Mouse (Mus musculus) cortical plate, adult 2 months (tissue): ENCODE data around the gene Ehmt2. TPM values are rescaled to one million over a fixed set of nuclear protein-coding genes. Genes with fewer than 3 reads are reported as not detected.
"Not testable (repeated sequence)": the region's sequence is repeated elsewhere in the genome, so short reads cannot be mapped to it uniquely, and the experiment has no call there.

Source experiments
- H3K27ac ChIP-seq: fragments of 200-500 bp; 2 replicates; pipeline ENCODE4 v1.5.1; 2012; ENCODE audit warnings: low read length, control low read depth, inconsistent platforms; ENCODE audit not compliant: insufficient read depth
- H3K4me1 ChIP-seq: fragments of 200-500 bp; 2 replicates; pipeline ENCODE4 v1.6.1; 2011; ENCODE audit warnings: low read length; ENCODE audit not compliant: control insufficient read depth, insufficient read depth
- H3K4me3 ChIP-seq: fragments of 200-500 bp; 2 replicates; pipeline ENCODE4 v1.5.1; 2011; ENCODE audit warnings: mild to moderate bottlenecking, low read length, control low read depth; ENCODE audit not compliant: insufficient read depth
- CTCF ChIP-seq: fragments of 200-500 bp; IDR thresholded peaks from 2 replicates; pipeline ENCODE4 v1.5.1; 2011; ENCODE audit warnings: mild to moderate bottlenecking, control low read depth, low read length; ENCODE audit not compliant: insufficient read depth; ENCODE audit errors: extremely low read depth
- POLR2A ChIP-seq: fragments of 200-500 bp; IDR thresholded peaks from 2 replicates; pipeline ENCODE4 v1.6.1; 2011; ENCODE audit warnings: mild to moderate bottlenecking, low read length, control low read depth; ENCODE audit not compliant: insufficient read depth; ENCODE audit errors: extremely low read depth
- polyA plus RNA-seq: library from polyadenylated mRNA; depleted of rRNA; stranded (reverse); fragments of >200 nt; gene quantifications from 2 replicates; pipeline ENCODE4 v1.2.3, GENCODE M21; 2012

The Ehmt2 gene
- polyA plus RNA-seq, 1 experiment: 247 TPM

DNA sequence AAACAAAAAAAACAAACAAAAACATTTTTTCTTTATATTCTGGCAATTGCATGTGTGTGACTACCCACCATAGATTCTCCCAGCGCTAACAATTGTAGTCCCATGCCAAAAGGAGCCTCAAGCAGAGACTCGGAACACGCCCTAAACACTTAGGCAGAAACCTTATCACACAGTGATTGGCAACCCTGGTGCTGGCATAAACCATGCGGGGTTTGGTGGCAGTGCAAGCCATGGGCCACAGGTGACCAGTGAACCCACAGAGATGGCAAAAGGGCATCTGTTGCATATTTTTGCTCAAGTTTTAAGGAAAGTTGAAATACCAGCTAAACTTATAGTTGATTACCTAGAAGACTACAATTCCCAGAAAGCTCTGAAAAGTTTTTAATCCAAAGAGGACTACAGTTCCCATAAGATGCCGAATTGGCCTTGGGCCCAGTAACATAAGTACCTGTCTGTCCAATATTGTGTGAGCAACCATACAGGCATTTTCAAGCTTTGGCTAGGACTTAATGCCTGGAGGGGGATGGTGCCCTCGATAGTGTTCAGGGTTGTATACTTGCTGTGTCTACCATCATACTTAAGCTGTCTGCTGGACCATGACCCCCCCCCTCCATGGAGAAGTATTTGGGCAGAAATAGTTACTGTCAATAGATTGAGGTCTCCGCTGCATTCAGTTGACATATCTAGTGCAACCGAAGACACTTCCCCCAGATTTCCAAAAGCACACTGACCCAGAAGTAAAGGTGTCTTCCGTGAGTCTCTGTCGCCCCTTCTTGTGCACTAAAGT is 703 bp upstream of the Ehmt2 start:
- peak overlapping the region; percentile 53 for H3K4me3 ChIP-seq
- TF ChIP-seq CTCF (no peak), POLR2A (no peak)
- H3K27ac ChIP-seq: peak overlapping the region; percentile 84; the same call in 1 of the 2 replicates
- H3K4me1 ChIP-seq: peaks cover 3% of the 10 kb centered on the region; the same call in 1 of the 2 replicates

- H3K4me1 ChIP-seq: peaks cover 3% of the 10 kb centered on the region; the same call in 1 of the 2 replicates
- no peak overlapping the region for H3K27ac ChIP-seq
These were observed 410 bp downstream of the Ehmt2 start for GRCm38 (mm10) chr17:34898706-34899052.

DNA sequence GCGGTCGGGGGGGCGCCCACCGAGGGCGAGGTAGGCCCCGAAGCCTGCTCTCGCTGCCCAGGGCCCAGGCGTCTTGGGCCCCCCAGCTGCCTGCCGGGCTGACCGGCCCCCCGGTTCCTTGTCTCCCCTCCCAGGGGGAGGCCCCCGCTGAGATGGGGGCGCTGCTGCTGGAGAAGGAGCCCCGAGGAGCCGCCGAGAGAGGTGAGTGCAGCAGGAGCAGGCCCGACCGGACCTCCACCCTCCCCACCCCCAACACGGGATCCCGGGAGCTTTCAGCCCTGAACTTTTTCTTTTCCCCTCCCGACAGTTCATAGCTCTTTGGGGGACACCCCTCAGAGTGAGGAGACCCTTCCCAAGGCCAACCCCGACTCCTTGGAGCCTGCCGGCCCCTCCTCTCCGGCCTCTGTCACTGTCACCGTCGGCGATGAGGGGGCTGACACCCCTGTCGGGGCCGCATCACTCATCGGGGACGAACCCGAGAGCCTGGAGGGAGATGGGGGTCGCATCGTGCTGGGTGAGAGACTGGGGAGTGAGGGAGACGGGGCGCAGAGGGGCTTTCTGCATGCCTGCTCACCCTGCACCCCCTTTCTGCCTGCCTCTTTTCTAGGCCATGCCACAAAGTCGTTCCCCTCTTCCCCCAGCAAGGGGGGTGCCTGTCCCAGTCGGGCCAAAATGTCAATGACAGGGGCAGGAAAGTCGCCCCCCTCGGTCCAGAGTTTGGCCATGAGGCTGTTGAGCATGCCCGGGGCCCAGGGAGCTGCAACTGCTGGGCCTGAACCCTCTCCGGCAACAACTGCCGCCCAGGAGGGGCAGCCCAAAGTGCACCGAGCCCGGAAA is 1.0 kb downstream of the Ehmt2 start:
- no peak for TF ChIP-seq CTCF
- TF ChIP-seq POLR2A: no peak
- Histone ChIP-seq H3K27ac (peak overlapping the region; percentile 79), H3K4me1 (peaks cover 3% of the 10 kb centered on the region; the same call in 1 of the 2 replicates)

More at GRCm38 (mm10) chr17:34898706-34899052, 410 bp downstream of the Ehmt2 start:
- peak overlapping the region; percentile 53 for H3K4me3 ChIP-seq
- TF ChIP-seq POLR2A: no peak
- no peak for TF ChIP-seq CTCF

DNA sequence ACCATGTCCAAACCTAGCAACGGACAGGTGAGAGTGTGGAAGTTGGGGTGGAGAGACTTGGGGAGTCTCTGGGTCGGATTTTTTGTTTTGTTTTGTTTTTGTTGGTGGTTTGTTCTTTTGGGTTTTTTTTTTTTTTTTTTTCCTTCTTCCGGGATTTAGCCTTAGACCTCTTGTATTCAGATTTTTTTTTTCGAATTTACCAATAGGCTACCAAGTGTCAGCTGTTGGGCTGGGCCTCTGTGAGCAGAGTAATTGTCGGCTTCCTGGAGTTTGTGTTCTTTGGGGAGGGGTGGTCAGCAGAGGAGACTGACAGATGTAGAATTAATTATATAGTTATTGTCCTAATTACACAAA is 1.6 kb downstream of the Ehmt2 start:
- no peak overlapping the region for H3K27ac ChIP-seq
- TF ChIP-seq POLR2A: no peak
- no peak for TF ChIP-seq CTCF

More for the DNA sequence above, 1.0 kb downstream of the Ehmt2 start:
- H3K4me3 ChIP-seq: peak overlapping the region; percentile 53

DNA sequence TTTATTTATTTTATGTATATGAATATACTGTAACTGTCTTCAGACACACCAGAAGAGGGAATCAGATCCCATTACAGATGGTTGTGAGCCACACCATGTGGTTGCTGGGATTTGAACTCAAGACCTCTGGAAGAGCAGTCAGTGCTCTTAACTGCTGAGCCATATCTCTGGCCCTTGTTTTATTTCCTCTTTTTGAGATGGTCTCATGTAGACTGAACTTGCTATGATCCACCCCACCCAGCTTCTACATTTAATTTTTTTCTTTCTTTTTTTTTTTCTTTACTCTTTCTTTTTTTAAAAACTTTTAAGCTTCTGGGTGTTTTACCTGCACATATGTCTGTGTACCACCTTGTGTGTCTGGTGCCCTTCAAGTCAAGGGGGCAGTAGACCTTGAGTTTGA is 2.6 kb downstream of the Ehmt2 start:
- H3K27ac ChIP-seq, H3K4me3 ChIP-seq, H3K4me1 ChIP-seq: not testable (repeated sequence)

More for the DNA sequence above, 1.6 kb downstream of the Ehmt2 start:
- H3K4me3 ChIP-seq: peak overlapping the region; percentile 53
- H3K4me1 ChIP-seq: peaks cover 3% of the 10 kb centered on the region; the same call in 1 of the 2 replicates

GRCm38 (mm10) chr17:34901948-34902347 is 3.7 kb downstream of the Ehmt2 start:
- H3K27ac ChIP-seq, H3K4me3 ChIP-seq, H3K4me1 ChIP-seq: not testable (repeated sequence)

DNA sequence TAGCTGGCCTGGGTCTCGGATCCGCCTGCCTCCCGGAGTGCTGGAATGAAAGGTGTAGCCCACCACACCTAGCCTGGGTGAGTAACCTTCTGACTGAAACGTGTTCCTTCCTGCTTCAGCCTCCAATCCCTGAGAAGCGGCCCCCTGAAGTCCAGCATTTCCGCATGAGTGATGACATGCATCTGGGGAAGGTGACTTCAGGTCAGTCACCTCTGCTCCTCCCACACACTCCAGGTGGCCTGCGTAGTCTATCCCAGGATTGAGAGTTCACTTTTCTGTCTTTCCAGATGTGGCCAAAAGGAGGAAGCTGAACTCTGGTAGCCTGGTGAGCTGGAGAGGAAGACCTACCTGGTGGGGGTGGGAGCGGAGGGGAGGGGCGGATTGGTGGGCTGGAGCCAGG is 4.6 kb downstream of the Ehmt2 start:
- Histone ChIP-seq H3K27ac (no peak overlapping the region), H3K4me3 (no peak overlapping the region), H3K4me1 (no peaks in the 10 kb centered on the region; the same call in 1 of the 2 replicates)
- TF ChIP-seq CTCF (no peak), POLR2A (no peak)

DNA sequence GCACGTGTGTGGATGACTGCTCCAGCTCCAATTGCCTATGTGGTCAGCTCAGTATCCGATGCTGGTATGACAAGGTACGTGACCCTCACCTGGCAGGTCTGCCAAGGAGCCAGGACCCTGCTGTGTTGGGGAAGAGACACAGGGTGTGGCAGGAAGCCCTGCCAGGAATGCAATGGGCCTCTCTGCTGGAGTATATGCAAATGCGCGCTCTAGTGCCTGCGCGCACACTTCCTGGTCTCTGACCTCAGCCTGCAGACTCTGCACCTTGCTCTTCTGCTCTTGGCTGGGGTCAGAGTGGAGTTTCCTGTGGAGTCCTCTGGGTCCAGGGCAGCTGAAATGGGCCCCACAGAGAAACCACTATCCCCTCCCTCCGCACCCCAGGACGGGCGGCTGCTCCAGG is 12.7 kb downstream of the Ehmt2 start:
- H3K4me1 ChIP-seq: no peaks in the 10 kb centered on the region
- TF ChIP-seq CTCF: no peak
- no peak for TF ChIP-seq POLR2A
- no peak overlapping the region for H3K27ac ChIP-seq
- no peak overlapping the region for H3K4me3 ChIP-seq

DNA sequence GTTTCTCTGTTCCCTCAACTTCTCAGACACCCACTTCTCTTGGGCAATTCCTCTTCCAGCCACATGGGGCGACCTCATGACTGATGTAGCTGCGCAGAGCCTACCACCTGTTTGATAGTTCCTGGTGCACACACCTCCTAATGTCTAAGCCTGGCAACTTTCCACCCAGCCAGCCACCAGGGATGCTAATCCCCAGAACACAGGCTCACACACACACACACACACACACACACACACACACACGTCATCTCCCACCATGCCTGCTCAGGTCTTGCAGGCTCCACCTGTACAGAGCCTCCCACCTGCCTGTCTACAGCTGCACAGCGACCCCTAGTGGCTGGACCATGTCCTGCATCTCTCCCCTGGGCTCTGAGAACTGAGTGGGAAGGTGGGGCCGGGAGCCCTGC is 13.7 kb downstream of the Ehmt2 start:
- no peak overlapping the region for H3K4me3 ChIP-seq
- no peak for TF ChIP-seq POLR2A
- peak; percentile 76 for TF ChIP-seq CTCF

GRCm38 (mm10) chr17:34913930-34914665 is 15.8 kb downstream of the Ehmt2 start, which contains the start of gene Slc44a4:
TSS of gene Slc44a4 (plus strand) at chr17:34914466.
- Histone ChIP-seq H3K4me3 (no peak within 1 kb of the TSS), H3K27ac (no peak within 1 kb of the TSS), H3K4me1 (no peaks in the 10 kb centered on the region)
- TF ChIP-seq POLR2A: no peak
- no peak for TF ChIP-seq CTCF

More for the DNA sequence above, 13.7 kb downstream of the Ehmt2 start:
- Histone ChIP-seq H3K4me1 (no peaks in the 10 kb centered on the region), H3K27ac (no peak overlapping the region)
